24 mouse cellular contexts compared by ENCODE assay signal in the genomic region with DNA sequence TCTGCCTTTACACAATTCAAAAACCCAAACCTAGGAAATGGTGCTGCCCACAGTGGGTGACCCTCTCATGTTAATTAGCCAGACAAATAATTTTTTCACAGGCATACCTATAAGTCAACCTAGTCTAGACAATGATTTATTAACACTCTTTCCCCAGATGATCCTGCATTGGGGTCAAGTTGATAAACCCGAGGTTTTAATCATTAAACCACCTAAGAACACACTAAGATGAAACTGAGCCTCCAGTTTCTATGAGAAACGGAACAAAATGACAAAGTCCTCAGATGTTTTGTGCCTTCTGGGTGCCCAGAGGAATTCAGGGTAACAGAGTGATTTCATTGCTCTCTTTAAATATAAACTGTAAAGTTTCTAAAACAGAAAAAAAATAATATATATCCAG. TPM values are rescaled to one million over a fixed set of nuclear protein-coding genes. Genes with fewer than 3 reads are reported as not detected.
DNase-seq lines count a peak whose midpoint lies in the region; ATAC-seq and TF ChIP-seq lines count a peak whose summit lies in the region.
"Had no signal": no experiment of that assay in that cellular context is flagged by ENCODE, and none has a peak within 500 bp of the region (broad histone marks: within the 10 kb centered on the region; RNA-seq: fewer than 3 reads in every experiment).

No protein-coding gene starts in this region.

- ATAC-seq in liver, embryonic 12.5 days: no peak
- ATAC-seq: forebrain, embryonic 14.5 days had no signal

- H3K27me3 ChIP-seq in kidney, adult 2 months (replicated peaks; ENCODE audit: control insufficient read depth, insufficient read depth, low read length): no peaks in the 10 kb centered on the region
- no peaks in the 10 kb centered on the region for H3K27me3 ChIP-seq in liver, adult 2 months (ENCODE audit: control insufficient read depth, insufficient read depth, low read length)
- H3K27me3 ChIP-seq in liver, embryonic 12.5 days (replicated peaks): no peaks in the 10 kb centered on the region
- H3K27me3 ChIP-seq: embryonic facial prominence, embryonic 13.5 days; embryonic facial prominence, embryonic 15.5 days; forebrain, embryonic 12.5 days had no signal

- no peaks in the 10 kb centered on the region for H3K9me3 ChIP-seq in liver, embryonic 12.5 days (replicated peaks)
- H3K9me3 ChIP-seq: embryonic facial prominence, embryonic 13.5 days; embryonic facial prominence, embryonic 15.5 days; forebrain, embryonic 10.5 days had no signal

- no peak for TF ChIP-seq POLR2A in kidney, adult 2 months (IDR thresholded peaks at IDR 0.05; ENCODE audit: low read depth, low read length)
- no peak for TF ChIP-seq POLR2A in liver, adult 2 months (IDR thresholded peaks at IDR 0.05; ENCODE audit: extremely low read depth, insufficient read depth, low read length)

- peak overlapping the region; percentile 45; the same call in 1 of the 2 replicates for H3K27ac ChIP-seq in kidney, adult 2 months (ENCODE audit: insufficient read depth, low read depth, low read length)
- H3K27ac ChIP-seq in liver, adult 2 months (replicated peaks; ENCODE audit: insufficient read depth, low read depth, low read length): no peak overlapping the region
- no peak overlapping the region for H3K27ac ChIP-seq in liver, embryonic 12.5 days
- H3K27ac ChIP-seq: embryonic facial prominence, embryonic 13.5 days; embryonic facial prominence, embryonic 15.5 days; forebrain, embryonic 10.5 days; forebrain, embryonic 12.5 days had no signal

- no peak for TF ChIP-seq CTCF in kidney, adult 2 months (conservative IDR thresholded peaks at IDR 0.05; ENCODE audit: insufficient read depth, insufficient read length, low read depth, low read length)
- TF ChIP-seq CTCF in liver, adult 2 months (IDR thresholded peaks at IDR 0.05; ENCODE audit: low read depth, low read length): no peak

- no peak overlapping the region for H3K4me2 ChIP-seq in liver, embryonic 12.5 days
- H3K4me2 ChIP-seq: embryonic facial prominence, embryonic 13.5 days; embryonic facial prominence, embryonic 15.5 days; forebrain, embryonic 12.5 days had no signal

- H3K4me3 ChIP-seq in kidney, adult 2 months (ENCODE audit: insufficient read depth, low read depth, low read length): no peak overlapping the region
- H3K4me3 ChIP-seq in liver, adult 2 months (ENCODE audit: insufficient read depth, low read depth, low read length): no peak overlapping the region
- H3K4me3 ChIP-seq in liver, embryonic 12.5 days: no peak overlapping the region
- H3K4me3 ChIP-seq: embryonic facial prominence, embryonic 13.5 days; embryonic facial prominence, embryonic 15.5 days; erythroblast, embryonic 14.5 days; forebrain, embryonic 10.5 days; forebrain, embryonic 12.5 days had no signal

- H3K79me2 ChIP-seq in liver, adult 2 months (ENCODE audit: control insufficient read depth, insufficient read depth, low read length): no peaks in the 10 kb centered on the region

- DNase-seq in kidney, adult 2 months: peak; percentile 59
- DNase-seq in kidney, postnatal 4 days: no peak
- DNase-seq in kidney, adult 9 months: peak; percentile 68
- DNase-seq in kidney, postnatal 25 days: no peak
- peak; percentile 16 for DNase-seq in liver, adult 2 months (ENCODE audit: extremely low read depth, low read depth, low spot score)
- DNase-seq: adrenal gland, adult 2 months; adrenal gland, postnatal 10 days; adrenal gland, postnatal 25 days; cerebellum, adult 11 months; cerebellum, adult 18-20 months; cerebellum, adult 8-10 months; cerebellum, adult 9-11 months; cerebellum, postnatal 14 days; cerebellum, postnatal 36 days; embryo, embryonic 11 days had no signal

- 31% methylated on average over 2 of the region's 2 CpGs for WGBS in kidney, adult 2 months
- WGBS in liver, adult 2 months: 61% methylated on average over 2 of the region's 2 CpGs
- 41% methylated on average over 2 of the region's 2 CpGs for WGBS in liver, embryonic 12.5 days (ENCODE audit: insufficient replicate concordance)

- no peaks in the 10 kb centered on the region; the same call in 1 of the 2 replicates for H3K4me1 ChIP-seq in kidney, adult 2 months (ENCODE audit: control insufficient read depth, insufficient read depth, low read length)
- no peaks in the 10 kb centered on the region for H3K4me1 ChIP-seq in liver, adult 2 months (ENCODE audit: control insufficient read depth, insufficient read depth, low read length)
- H3K4me1 ChIP-seq in liver, embryonic 12.5 days: no peaks in the 10 kb centered on the region
- H3K4me1 ChIP-seq: embryonic facial prominence, embryonic 13.5 days; embryonic facial prominence, embryonic 15.5 days; forebrain, embryonic 12.5 days had no signal

- H3K36me3 ChIP-seq in kidney, adult 2 months (ENCODE audit: control insufficient read depth, insufficient read depth, low read length): no peaks in the 10 kb centered on the region
- no peaks in the 10 kb centered on the region for H3K36me3 ChIP-seq in liver, adult 2 months (ENCODE audit: control insufficient read depth, insufficient read depth, low read length)
- H3K36me3 ChIP-seq in liver, embryonic 12.5 days: no peaks in the 10 kb centered on the region
- H3K36me3 ChIP-seq: embryonic facial prominence, embryonic 13.5 days; embryonic facial prominence, embryonic 15.5 days; forebrain, embryonic 10.5 days; forebrain, embryonic 12.5 days had no signal

- no peak overlapping the region for H3K9ac ChIP-seq in liver, adult 2 months (ENCODE audit: low read depth, low read length)
- H3K9ac ChIP-seq in liver, embryonic 12.5 days: no peak overlapping the region
- H3K9ac ChIP-seq: embryonic facial prominence, embryonic 13.5 days; embryonic facial prominence, embryonic 15.5 days; forebrain, embryonic 12.5 days had no signal

RNA-seq across cellular contexts. Expression of gene Unc13c, which starts 18.5 kb away (rescaled TPM):
- polyA plus RNA-seq in kidney, adult 2 months (2012; rRNA removed): 0.18 and 0.28 TPM in 2 replicates
- total RNA-seq in liver, adult 2 months (2014; rRNA removed): not detected in 2 replicates
- not detected in 2 replicates for polyA plus RNA-seq in liver, adult 2 months (2012; rRNA removed)
- polyA plus RNA-seq in liver, embryonic 12.5 days (2016; fragmentation: Nextera tagmentation; extraction: Ambion mirVana): 0.04 and 0.06 TPM in 2 replicates
- total RNA-seq: common myeloid progenitor, adult 5-6 weeks; MEL had no signal
- polyA plus RNA-seq: erythroblast, embryonic 14.5 days had no signal

Comparison
In these comparisons a context has a peak if more than half of its experiments do, and no peak if none do; other contexts are left out.
1. DNase-seq: peak in kidney, adult 2 months (single experiment), kidney, adult 9 months (single experiment) and liver, adult 2 months (single experiment); none in kidney, postnatal 4 days (0 of 2) and kidney, postnatal 25 days (0 of 2).